Mouse (Mus musculus) layer of hippocampus, postnatal 14 days (tissue): ENCODE results near the gene Mettl7a1. TPM values are rescaled to one million over a fixed set of nuclear protein-coding genes. Genes with fewer than 3 reads are reported as not detected.
"Not testable (repeated sequence)": the region's sequence is repeated elsewhere in the genome, so short reads cannot be mapped to it uniquely, and the experiment has no call there.

Source experiments
- DNase-seq, 2 experiments: peaks; one replicate each; pipeline ENCODE4 v3.0.0; 2021 to 2022; ENCODE audit warnings: low spot score in 2 of 2, mixed read lengths in 1 of 2
- long read RNA-seq, 2 experiments: library from polyadenylated mRNA; stranded (forward); transcript quantifications; one replicate each; pipeline ENCODE4 v2.0.0; 2021
- total RNA-seq, 2 experiments: library from RNA; stranded (reverse); gene quantifications; 2 replicates each; pipeline ENCODE4 v1.2.3; 2021

Mettl7a1 gene
- 10 to 100 TPM; 22.3 to 26.8 TPM for total RNA-seq
- long read RNA-seq, experiment 1, partial matches to known transcripts = 0 of 3 reads
- long read RNA-seq, experiment 1, other reads (novel, unspliced or antisense) = 1 of 3 reads
- long read RNA-seq, experiment 2, partial matches to known transcripts = 0 of 6 reads
- long read RNA-seq, experiment 2, other reads (novel, unspliced or antisense) = 1 of 6 reads

DNA sequence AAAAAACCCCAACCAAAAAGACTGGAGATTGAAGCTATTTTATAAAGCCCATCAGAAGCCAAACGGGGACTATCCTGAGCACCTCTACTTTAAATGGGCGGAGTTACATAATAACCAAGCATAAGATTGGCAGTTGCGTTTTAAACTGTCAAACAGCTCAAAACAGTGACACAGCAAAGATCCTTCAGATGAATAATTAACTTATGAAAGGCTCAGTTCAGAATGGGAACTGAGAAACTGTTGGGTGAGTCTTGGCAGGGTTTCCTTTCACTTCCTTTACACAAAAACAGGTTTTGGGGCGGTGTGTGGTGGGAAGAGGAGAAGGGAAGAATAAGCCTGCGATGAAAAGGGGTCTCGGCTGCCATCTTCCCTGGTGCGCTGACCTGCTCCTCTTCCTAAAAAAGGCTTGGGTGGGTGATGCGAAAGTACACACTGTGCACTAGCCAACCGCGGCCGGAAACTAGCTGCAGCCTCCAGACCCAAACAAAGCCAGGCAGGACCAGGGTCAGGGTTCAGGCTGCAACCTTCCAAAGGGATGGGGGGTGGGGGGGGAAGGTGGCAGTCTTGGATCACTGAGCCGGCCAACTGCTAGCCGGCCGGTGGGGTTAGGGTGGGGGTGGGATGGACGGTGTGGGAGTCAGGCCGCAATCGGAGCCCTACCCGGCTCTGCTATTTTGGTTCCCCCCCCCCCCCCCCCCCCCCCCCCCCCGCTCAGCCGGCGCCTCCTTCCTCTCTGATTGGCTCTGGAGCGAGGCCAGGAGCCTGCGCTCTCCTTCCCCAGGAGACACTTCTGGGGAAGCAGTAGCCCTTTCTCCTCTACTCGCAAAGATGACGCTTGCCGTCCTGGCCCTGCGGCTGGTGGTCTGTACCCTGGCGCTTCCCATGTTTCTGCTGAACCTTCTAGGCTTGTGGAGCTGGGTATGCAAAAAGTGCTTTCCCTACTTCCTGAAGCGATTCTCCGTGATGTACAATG lies at the start of gene Mettl7a1:
Gene Mettl7a1 (plus strand): TSS at position 122 of the 973 bp plus-strand sequence.
- DNase-seq = peak; percentile 82 to 87

DNA sequence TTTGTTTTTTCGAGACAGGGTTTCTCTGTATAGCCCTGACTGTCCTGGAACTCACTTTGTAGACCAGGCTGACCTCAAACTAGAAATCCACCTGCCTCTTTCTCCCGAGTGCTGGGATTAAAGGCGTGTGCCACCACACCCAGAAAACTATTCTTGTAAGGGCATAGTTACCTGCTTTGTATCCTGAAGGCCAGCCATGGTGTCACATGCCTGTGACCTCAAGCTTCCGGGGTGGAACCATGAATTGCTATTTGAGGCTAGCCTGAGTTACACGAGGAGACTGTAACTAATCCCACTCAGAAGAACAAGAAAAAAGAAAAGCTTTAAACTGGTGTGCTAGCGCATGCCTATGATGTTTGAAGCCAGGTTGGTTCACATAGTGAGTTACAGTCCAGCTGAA lies 47.6 kb upstream of the Mettl7a1 start:
- no peak for DNase-seq

DNA sequence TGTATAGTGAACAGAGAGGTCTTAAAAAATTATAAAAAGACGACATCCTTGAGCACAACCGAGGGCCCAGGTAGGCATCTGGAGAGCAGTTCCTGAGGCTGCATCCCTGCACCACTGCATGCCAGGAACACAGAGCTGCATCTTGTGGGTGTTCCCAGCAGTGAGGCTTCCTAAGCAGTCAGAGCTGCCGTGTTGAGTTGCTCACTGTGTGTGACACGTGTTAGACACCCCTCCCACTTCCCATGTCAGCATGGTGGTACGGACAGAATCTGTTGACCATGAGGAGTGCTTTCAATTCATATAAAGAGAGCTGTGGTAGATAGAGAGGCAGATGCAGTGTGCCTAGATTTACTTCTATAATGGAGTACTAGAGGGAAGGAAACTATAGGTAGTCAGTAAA lies 46.6 kb upstream of the Mettl7a1 start:
- no peak for DNase-seq

- no peak for DNase-seq
These were observed 45.1 kb upstream of the Mettl7a1 start for GRCm38 (mm10) chr15:100258646-100259425.

- not testable (repeated sequence) for DNase-seq
These were observed 43.6 kb upstream of the Mettl7a1 start for GRCm38 (mm10) chr15:100260351-100260750.

DNA sequence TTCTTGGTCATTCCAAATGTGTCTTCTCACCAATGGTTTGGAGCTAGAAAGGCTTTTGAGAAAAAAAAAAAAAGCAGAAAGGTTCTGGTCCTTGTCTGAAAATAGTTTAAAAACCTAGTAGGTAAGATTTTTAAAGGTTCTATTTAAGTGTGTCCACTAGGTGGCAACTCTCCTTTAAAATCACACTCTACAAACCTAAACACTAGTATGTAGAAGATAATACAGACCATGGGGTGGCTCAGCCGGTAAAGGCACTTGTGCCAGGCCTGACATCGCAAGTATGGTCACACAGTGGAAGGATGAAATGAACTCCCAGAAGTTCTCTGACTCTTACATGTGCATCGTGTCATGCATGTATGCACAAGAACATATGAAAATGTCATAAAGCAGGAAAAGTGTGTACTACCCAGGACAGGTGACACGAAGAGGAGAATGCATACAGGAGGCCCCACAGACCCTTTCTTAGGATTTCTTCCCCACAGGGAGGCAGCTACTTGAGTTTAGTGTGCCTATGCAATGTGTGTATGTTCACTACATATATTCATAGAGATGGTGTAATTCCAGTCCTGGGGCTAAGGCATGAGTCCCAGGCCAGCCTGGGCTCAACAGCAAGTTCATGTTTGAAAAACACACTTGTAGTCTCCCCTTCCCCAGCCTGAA lies 40.6 kb upstream of the Mettl7a1 start:
- peak in 1 of 2 experiments; percentile 29 for DNase-seq

DNA sequence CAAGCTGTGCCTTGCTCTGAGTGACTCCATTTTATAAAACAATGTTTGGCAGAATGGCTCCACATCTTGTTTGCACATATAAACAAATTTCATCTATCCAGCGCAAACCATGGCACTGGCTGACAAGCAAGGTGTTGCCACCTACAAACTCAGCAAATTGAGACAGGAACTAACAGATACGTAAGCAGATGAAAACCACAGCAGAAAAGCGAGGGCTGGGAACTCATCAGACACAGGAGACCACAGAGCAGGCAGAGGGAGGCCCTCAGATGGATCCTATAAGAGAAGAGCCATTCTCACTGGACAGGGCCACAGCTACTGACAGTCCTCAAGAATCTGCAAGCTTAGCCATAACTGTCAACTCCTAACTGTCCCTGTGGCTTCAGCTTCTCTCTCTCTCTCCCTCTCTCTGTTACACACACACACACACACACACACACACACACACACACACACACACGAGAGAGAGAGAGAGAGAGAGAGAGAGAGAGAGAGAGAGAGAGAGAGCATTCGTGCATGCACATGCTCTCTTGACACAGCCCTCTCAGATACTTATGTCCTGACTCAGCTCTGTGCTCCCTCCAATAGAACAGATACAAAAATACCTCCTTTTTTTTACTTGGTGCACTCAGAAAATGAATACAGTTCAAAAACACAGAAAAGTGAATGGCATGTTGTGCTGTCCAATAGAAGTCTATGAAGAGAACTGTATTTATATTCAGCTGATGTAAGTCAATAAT lies 38.2 kb upstream of the Mettl7a1 start:
- DNase-seq = no peak

GRCm38 (mm10) chr15:100268916-100269315 lies 35.0 kb upstream of the Mettl7a1 start:
- DNase-seq = no peak

DNA sequence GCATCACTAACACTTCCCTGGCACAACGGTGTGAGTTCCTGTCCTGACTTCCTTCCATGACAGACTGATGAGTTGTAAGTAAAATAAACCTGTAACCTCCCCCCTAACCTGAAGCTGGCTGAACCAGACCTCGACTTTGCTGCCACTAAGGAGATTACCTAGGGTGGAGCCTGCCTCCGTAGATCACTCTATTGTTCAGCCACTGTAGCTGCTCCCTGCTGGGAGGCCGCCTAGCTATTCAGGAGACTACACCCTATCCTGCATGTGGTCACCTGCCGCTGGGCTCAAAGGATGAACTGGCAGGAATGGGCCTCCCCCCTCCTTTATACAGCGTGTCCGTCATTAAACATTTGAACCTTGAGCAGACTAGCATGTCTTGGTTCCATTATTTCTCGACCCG lies 34.2 kb upstream of the Mettl7a1 start:
- DNase-seq = no peak

- not testable (repeated sequence) for DNase-seq
These were observed 33.3 kb upstream of the Mettl7a1 start for GRCm38 (mm10) chr15:100270609-100271008.

- no peak for DNase-seq
These were observed 32.5 kb upstream of the Mettl7a1 start for GRCm38 (mm10) chr15:100271411-100271810.

DNA sequence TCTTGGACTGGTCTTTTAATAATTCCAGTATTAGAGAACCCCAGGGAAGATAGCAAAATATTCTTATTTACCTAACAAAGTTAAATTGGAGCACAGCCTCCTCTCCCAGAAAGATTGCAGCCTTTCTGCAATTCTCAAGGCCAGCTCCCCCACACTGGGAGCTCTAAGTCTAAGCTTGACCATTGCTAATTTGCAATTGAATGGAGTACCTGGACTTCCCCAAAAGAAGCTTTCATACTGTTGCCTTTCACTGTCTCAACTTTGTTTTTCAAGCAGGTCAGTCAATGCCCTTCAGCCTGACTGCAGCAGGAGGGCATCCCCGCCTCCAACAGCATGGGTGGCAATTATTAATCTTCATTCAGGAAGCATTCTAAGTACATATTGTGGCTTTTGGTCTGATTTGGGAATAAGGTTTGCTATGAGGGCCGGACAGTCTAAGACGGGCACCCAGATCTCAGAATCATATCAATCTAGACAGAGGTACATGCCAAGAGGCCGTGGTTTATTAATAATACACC lies 30.1 kb upstream of the Mettl7a1 start:
- not testable (repeated sequence) for DNase-seq

- no peak for DNase-seq
These were observed 29.0 kb upstream of the Mettl7a1 start for GRCm38 (mm10) chr15:100274790-100275559.

DNA sequence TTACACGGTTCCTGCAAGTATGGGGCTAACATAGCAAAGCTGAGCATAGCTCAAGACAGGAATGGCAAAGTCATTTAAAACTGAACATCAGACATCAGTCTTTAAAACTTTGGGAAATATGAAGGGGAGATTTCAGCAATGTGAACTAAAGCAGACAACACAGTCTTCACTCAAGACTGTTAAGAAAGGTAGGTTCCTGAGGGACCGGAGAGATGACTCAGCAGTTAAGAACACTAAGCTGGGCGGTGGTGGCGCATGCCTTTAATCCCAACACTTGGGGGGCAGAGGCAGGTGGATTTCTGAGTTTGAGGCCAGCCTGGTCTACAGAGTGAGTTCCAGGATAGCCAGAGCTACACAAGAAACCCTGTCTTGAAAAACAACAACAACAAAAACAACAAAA lies 27.5 kb upstream of the Mettl7a1 start:
- DNase-seq = no peak

- DNase-seq = no peak
These were observed 26.4 kb upstream of the Mettl7a1 start for GRCm38 (mm10) chr15:100277586-100277985.

- DNase-seq = no peak
These were observed 23.3 kb upstream of the Mettl7a1 start, which contains the start of gene Tmprss12 for GRCm38 (mm10) chr15:100280626-100281025. TSS of gene Tmprss12 (plus strand) at chr15:100280837.

DNA sequence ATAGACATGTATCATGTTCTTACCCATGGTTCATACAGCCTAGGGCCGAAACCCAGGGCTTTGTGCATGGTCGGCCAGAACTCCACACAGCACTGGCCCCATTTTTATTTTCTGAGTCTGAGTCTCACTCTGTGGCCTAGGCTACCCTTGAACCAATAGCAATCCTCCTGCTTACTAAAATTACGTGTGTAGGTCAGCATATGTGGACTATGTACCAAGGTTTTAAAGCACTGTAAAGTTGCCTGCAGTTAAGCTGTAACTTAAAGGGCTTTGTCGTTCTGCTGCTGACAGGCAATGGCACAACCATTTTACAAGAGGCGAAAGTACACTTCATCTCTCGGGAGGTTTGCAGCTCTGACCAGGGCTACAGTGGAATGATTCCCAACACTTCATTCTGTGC lies 15.0 kb upstream of the Mettl7a1 start:
- no peak for DNase-seq

- no peak for DNase-seq
These were observed 13.1 kb upstream of the Mettl7a1 start for GRCm38 (mm10) chr15:100290858-100291257.

- DNase-seq = no peak
These were observed 11.6 kb upstream of the Mettl7a1 start for GRCm38 (mm10) chr15:100292326-100292725.
